Mouse (Mus musculus) midbrain, embryonic 13.5 days (tissue): Measurements from ENCODE around the gene Gsdma. TPM values are rescaled to one million over a fixed set of nuclear protein-coding genes. Genes with fewer than 3 reads are reported as not detected.

Experiments used
- ATAC-seq: fragments of 200-750 bp; cut with Nextera tagmentation; 2 replicates; pipeline ENCODE4 v1.8.0; 2017; ENCODE audit warnings: mild to moderate bottlenecking, moderate TSS enrichment, moderate library complexity
- H3K27ac ChIP-seq: fragments of 300-500 bp; sonication (generic); 2 replicates; pipeline ENCODE4 v1.5.1; 2015; ENCODE audit warnings: inconsistent platforms, mild to moderate bottlenecking, moderate library complexity
- H3K27me3 ChIP-seq: fragments of 300-500 bp; sonication (generic); 2 replicates; pipeline ENCODE4 v1.6.1; 2015; ENCODE audit warnings: mild to moderate bottlenecking, inconsistent platforms
- H3K36me3 ChIP-seq: fragments of 300-500 bp; sonication (generic); 2 replicates; pipeline ENCODE4 v1.6.1; 2015; ENCODE audit warnings: mild to moderate bottlenecking, inconsistent platforms
- H3K4me1 ChIP-seq: fragments of 300-500 bp; sonication (generic); replicated peaks from 2 replicates; pipeline ENCODE4 v1.6.1; 2015; ENCODE audit warnings: inconsistent platforms
- H3K4me2 ChIP-seq: fragments of 300-500 bp; sonication (generic); replicated peaks from 2 replicates; pipeline ENCODE4 v1.6.1; 2015; ENCODE audit warnings: moderate library complexity, mild to moderate bottlenecking, inconsistent platforms
- H3K4me3 ChIP-seq: fragments of 300-500 bp; sonication (generic); replicated peaks from 2 replicates; pipeline ENCODE4 v1.5.1; 2015; ENCODE audit warnings: mild to moderate bottlenecking, inconsistent platforms
- H3K9ac ChIP-seq: fragments of 300-500 bp; sonication (generic); replicated peaks from 2 replicates; pipeline ENCODE4 v1.6.1; 2015; ENCODE audit warnings: mild to moderate bottlenecking, inconsistent platforms
- H3K9me3 ChIP-seq: fragments of 300-500 bp; sonication (generic); 2 replicates; pipeline ENCODE4 v1.6.1; 2016; ENCODE audit warnings: mild to moderate bottlenecking, inconsistent platforms
- WGBS: fragments of 180-500 bp; shearing (Covaris S2); methylation state at CpG from one replicate; pipeline ENCODE4 v1.1.7; 2015; 5-methylcytosine and 5-hydroxymethylcytosine counted together
- polyA plus RNA-seq: library from polyadenylated mRNA; unstranded; fragments of >200 nt; fragmentation: Nextera tagmentation; extraction: Ambion mirVana; gene quantifications from 2 replicates; pipeline ENCODE4 v1.2.1, GENCODE M21; 2015

Gsdma gene
- polyA plus RNA-seq, 1 experiment from 2014 or later: not detected

- Histone ChIP-seq H3K4me1 (peaks cover 16% of the 10 kb centered on the region), H3K4me3 (peak within 1 kb of the TSS; percentile 94), H3K27me3 (no peaks in the 10 kb centered on the region), H3K9me3 (no peaks in the 10 kb centered on the region), H3K27ac (peak within 1 kb of the TSS; percentile 71), H3K36me3 (peaks cover 21% of the 10 kb centered on the region), H3K9ac (peak within 1 kb of the TSS; percentile 99), H3K4me2 (peak within 1 kb of the TSS; percentile 79)
- 5% methylated on average over 45 of the region's 45 CpGs for WGBS
- ATAC-seq: peak; percentile 97
Observed at GRCm38 (mm10) chr11:98681786-98682745, 17.9 kb downstream of the Gsdma start, which contains the start of gene Psmd3. Gene Psmd3 (plus strand): TSS chr11:98682554.

GRCm38 (mm10) chr11:98682811-98683210, 18.7 kb downstream of the Gsdma start:
- peak overlapping the region; percentile 79 for H3K4me2 ChIP-seq
- H3K9me3 ChIP-seq: no peaks in the 10 kb centered on the region
- H3K27me3 ChIP-seq: no peaks in the 10 kb centered on the region
- H3K4me1 ChIP-seq: peaks cover 16% of the 10 kb centered on the region
- H3K4me3 ChIP-seq: peak overlapping the region; percentile 94
- WGBS: under 1% methylated on average over 23 of the region's 23 CpGs
- H3K27ac ChIP-seq: peak overlapping the region; percentile 66
- peak; percentile 34; the same call in 1 of the 2 replicates for ATAC-seq
- H3K36me3 ChIP-seq: peaks cover 29% of the 10 kb centered on the region
- H3K9ac ChIP-seq: peak overlapping the region; percentile 99

DNA sequence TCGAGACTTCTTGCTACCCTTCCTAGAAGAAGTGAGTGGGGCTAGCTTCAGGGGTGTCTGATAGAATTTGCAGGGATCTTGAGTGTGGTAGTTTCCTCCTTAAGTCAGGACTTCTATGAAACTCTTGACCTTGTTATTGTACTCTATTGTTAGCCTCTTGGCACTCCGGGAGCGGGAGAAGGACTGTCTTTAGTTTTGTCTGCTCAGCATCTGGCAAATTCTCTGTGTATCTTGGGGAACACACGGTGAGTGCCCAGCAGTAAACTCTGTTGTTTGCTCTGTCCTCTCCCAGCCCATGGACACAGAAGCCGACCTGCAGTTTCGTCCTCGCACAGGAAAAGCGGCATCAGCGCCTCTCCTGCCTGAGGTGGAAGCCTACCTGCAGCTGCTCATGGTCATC, 21.5 kb downstream of the Gsdma start:
- Histone ChIP-seq H3K4me2 (no peak overlapping the region), H3K27me3 (no peaks in the 10 kb centered on the region), H3K36me3 (peaks cover 53% of the 10 kb centered on the region), H3K4me3 (no peak overlapping the region), H3K4me1 (peaks cover 16% of the 10 kb centered on the region), H3K9me3 (no peaks in the 10 kb centered on the region), H3K9ac (no peak overlapping the region), H3K27ac (no peak overlapping the region)
- 92% methylated on average over 9 of the region's 9 CpGs for WGBS
- ATAC-seq: no peak

DNA sequence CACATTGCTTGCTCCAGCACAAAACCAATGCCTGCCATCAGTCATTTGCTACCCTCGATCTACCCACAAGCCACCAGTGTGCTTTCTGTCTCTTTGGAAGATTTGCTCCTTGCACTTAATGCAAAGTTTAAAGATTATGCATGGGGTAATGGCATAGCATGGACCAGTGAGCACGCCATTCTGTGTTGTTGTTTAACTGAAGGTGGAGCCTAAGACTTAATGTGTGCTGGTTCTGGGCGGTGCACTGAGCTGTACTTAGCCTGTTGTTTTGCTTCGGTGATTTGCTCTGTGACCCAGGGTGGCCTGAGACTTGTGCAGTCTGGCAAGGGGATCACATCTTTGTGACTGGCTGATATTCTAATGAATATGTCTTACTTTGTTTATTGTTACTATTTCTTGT, 22.8 kb downstream of the Gsdma start:
- Histone ChIP-seq H3K4me1 (peaks cover 16% of the 10 kb centered on the region), H3K4me3 (no peak overlapping the region), H3K27ac (no peak overlapping the region), H3K27me3 (no peaks in the 10 kb centered on the region), H3K4me2 (no peak overlapping the region), H3K9me3 (no peaks in the 10 kb centered on the region), H3K9ac (no peak overlapping the region), H3K36me3 (peaks cover 66% of the 10 kb centered on the region)
- ATAC-seq: no peak
- 92% methylated on average over 4 of the region's 4 CpGs for WGBS

GRCm38 (mm10) chr11:98688009-98688408, 23.9 kb downstream of the Gsdma start:
- 92% methylated on average over 8 of the region's 8 CpGs for WGBS
- H3K4me1 ChIP-seq: peaks cover 16% of the 10 kb centered on the region
- ATAC-seq: no peak
- no peak overlapping the region for H3K9ac ChIP-seq
- no peak overlapping the region for H3K27ac ChIP-seq
- H3K4me3 ChIP-seq: no peak overlapping the region
- H3K4me2 ChIP-seq: no peak overlapping the region
- H3K9me3 ChIP-seq: no peaks in the 10 kb centered on the region
- H3K36me3 ChIP-seq: peaks cover 76% of the 10 kb centered on the region
- H3K27me3 ChIP-seq: no peaks in the 10 kb centered on the region

DNA sequence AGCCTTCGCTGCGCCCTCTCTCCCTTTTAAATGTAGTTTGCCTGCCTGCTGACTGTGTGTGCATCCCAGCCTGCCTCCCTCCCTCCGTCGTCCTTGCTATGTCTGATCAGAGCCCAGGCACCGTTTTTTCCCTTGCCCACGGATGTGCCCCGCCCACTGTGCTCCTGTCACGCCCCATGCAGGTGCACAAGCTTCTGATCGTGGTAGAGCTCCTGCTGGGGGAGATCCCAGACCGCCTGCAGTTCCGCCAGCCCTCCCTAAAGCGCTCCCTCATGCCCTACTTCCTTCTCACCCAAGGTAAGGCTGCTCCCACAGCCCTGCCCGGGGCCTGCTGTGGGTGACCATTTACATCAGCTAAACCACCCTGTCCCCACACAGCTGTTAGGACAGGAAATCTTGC, 29.1 kb downstream of the Gsdma start:
- 74% methylated on average over 13 of the region's 13 CpGs for WGBS
- peaks cover 83% of the 10 kb centered on the region for H3K36me3 ChIP-seq

GRCm38 (mm10) chr11:98693746-98694145, 29.6 kb downstream of the Gsdma start:
- H3K27ac ChIP-seq: no peak overlapping the region
- peaks cover 79% of the 10 kb centered on the region for H3K36me3 ChIP-seq
- H3K9ac ChIP-seq: no peak overlapping the region
- no peak for ATAC-seq
- no peaks in the 10 kb centered on the region for H3K9me3 ChIP-seq
- H3K4me2 ChIP-seq: no peak overlapping the region
- no peaks in the 10 kb centered on the region for H3K27me3 ChIP-seq
- H3K4me1 ChIP-seq: no peaks in the 10 kb centered on the region
- no peak overlapping the region for H3K4me3 ChIP-seq
- WGBS: 96% methylated on average over 9 of the region's 9 CpGs

More for the DNA sequence above, 29.1 kb downstream of the Gsdma start:
- Histone ChIP-seq H3K27ac (no peak overlapping the region), H3K4me3 (no peak overlapping the region), H3K9ac (no peak overlapping the region), H3K4me1 (no peaks in the 10 kb centered on the region), H3K9me3 (no peaks in the 10 kb centered on the region), H3K4me2 (no peak overlapping the region), H3K27me3 (no peaks in the 10 kb centered on the region)
- no peak for ATAC-seq

DNA sequence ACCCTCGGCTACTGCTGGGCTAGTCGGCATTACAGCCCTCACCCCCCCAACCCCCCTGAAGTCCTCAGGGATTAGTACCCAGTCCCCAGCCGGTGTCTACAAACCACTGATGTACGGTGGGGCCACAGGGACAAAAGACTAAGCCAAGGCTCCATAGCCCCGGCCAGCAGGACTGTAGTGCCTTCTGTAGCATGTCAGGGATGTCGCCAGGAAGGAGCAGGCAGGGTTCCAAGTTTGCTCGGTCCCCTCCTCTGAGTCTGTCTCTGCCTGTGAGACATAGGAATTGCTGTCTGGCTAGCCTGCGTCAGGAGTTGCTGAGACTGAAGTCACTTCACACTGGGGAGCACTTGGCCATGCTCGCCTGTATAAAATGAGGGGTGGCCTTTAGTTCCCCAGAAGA, 30.1 kb downstream of the Gsdma start:
- WGBS: 85% methylated on average over 9 of the region's 9 CpGs
- H3K27me3 ChIP-seq: no peaks in the 10 kb centered on the region
- no peak overlapping the region for H3K4me2 ChIP-seq
- peaks cover 76% of the 10 kb centered on the region for H3K36me3 ChIP-seq
- no peak overlapping the region for H3K9ac ChIP-seq
- H3K9me3 ChIP-seq: no peaks in the 10 kb centered on the region
- H3K27ac ChIP-seq: no peak overlapping the region
- no peaks in the 10 kb centered on the region for H3K4me1 ChIP-seq
- ATAC-seq: no peak
- H3K4me3 ChIP-seq: no peak overlapping the region

- H3K4me2 ChIP-seq: no peak overlapping the region
- H3K27ac ChIP-seq: peak overlapping the region; percentile 9; the same call in 1 of the 2 replicates
- H3K36me3 ChIP-seq: peaks cover 65% of the 10 kb centered on the region
- no peak for ATAC-seq
- no peak overlapping the region for H3K9ac ChIP-seq
- WGBS: 76% methylated on average over 14 of the region's 14 CpGs
- no peaks in the 10 kb centered on the region for H3K4me1 ChIP-seq
- no peaks in the 10 kb centered on the region for H3K27me3 ChIP-seq
- no peaks in the 10 kb centered on the region for H3K9me3 ChIP-seq
- no peak overlapping the region for H3K4me3 ChIP-seq
Observed at GRCm38 (mm10) chr11:98695408-98695807, 31.3 kb downstream of the Gsdma start.

DNA sequence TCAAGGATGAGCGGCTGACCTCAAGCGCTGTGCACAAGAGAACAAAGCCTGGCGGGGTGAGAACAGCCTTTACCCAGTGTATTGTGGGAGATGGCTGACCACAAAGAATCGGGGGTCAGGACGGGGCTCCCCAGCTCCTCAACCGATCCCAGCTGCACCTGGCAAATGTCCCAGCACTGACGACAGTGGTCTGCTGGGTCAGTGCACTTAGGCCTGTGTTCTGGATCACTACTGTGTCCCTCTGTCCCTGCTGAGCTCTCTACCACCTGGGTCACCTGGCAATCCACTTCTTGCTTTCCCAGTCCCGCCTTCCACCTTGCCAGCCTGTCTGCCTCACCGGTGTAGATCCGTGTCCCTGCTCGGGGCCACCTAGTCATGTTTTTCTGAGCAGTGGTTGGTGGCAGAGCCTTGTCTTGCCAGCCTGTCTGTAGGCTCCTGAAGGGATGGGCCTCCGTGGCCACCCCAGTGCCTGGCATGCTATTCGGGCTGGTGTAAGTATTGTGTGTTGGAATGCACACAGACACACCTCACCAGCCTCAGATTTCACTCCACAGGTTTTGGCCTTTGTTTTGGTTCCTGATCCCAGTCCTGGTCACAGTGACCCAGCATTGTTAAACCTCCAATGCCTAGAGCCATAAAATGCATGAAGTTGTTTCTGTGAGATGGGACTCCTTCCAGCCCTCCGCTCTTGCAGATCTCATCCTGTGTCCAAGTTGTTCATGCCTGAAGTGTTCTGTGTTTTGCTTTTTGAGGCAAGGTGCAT, 32.5 kb downstream of the Gsdma start:
- Histone ChIP-seq H3K4me3 (no peak overlapping the region), H3K36me3 (peaks cover 53% of the 10 kb centered on the region), H3K4me1 (no peaks in the 10 kb centered on the region), H3K9me3 (no peaks in the 10 kb centered on the region), H3K9ac (no peak overlapping the region), H3K27me3 (no peaks in the 10 kb centered on the region), H3K4me2 (no peak overlapping the region), H3K27ac (0 out of 2 replicates have a peak overlapping the region, but pooled peaks have one; percentile 5)
- no peak for ATAC-seq
- 86% methylated on average over 14 of the region's 14 CpGs for WGBS

- 89% methylated on average over 12 of the region's 12 CpGs for WGBS
Observed at GRCm38 (mm10) chr11:98697225-98697624, 33.1 kb downstream of the Gsdma start.

More at GRCm38 (mm10) chr11:98697225-98697624, 33.1 kb downstream of the Gsdma start:
- H3K27ac ChIP-seq: 0 out of 2 replicates have a peak overlapping the region, but pooled peaks have one; percentile 5
- no peak overlapping the region for H3K4me2 ChIP-seq
- no peak overlapping the region for H3K9ac ChIP-seq
- no peaks in the 10 kb centered on the region for H3K27me3 ChIP-seq
- no peaks in the 10 kb centered on the region for H3K9me3 ChIP-seq
- ATAC-seq: no peak
- no peaks in the 10 kb centered on the region for H3K4me1 ChIP-seq
- H3K36me3 ChIP-seq: peaks cover 47% of the 10 kb centered on the region
- no peak overlapping the region for H3K4me3 ChIP-seq
